Mouse (Mus musculus): ENCODE measurements around the gene Mcm2.

GRCm38 (mm10) chr6:88858341-88858740 lies 40.2 kb downstream of the Mcm2 start:
- TF ChIP-seq CTCF (IDR thresholded peaks at IDR 0.05; ENCODE audit: control insufficient read depth, insufficient read depth, insufficient replicate concordance, low read depth, low read length) (no peak), POLR2A (IDR thresholded peaks at IDR 0.05; ENCODE audit: control insufficient read depth, low read depth, low read length) (no peak)

Data from testis, adult 2 months (tissue).